Mouse (Mus musculus) cerebellum, adult 2 months (tissue): ENCODE data around the gene Olfr646. TPM values are rescaled to one million over a fixed set of nuclear protein-coding genes. Genes with fewer than 3 reads are reported as not detected.

ENCODE experiments used
- DNase-seq, 2 experiments: peaks; one replicate each; pipeline ENCODE4 v3.0.0; 2021
- H3K27ac ChIP-seq: fragments of 200-500 bp; 2 replicates; pipeline ENCODE4 v1.5.1; 2012; ENCODE audit warnings: low read length, control low read depth, inconsistent platforms; ENCODE audit not compliant: insufficient read depth
- H3K27me3 ChIP-seq: fragments of 200-500 bp; 2 replicates; pipeline ENCODE4 v1.6.1; 2012; ENCODE audit warnings: inconsistent platforms, mild to moderate bottlenecking, low read length, moderate library complexity; ENCODE audit not compliant: control insufficient read depth, insufficient read depth
- H3K4me1 ChIP-seq: fragments of 200-500 bp; 2 replicates; pipeline ENCODE4 v1.6.1; 2011; ENCODE audit warnings: low read length; ENCODE audit not compliant: control insufficient read depth, insufficient read depth
- H3K4me3 ChIP-seq: fragments of 200-500 bp; replicated peaks from 2 replicates; pipeline ENCODE3; 2011; ENCODE audit warnings: mild to moderate bottlenecking, low read depth, low read length, control low read depth; ENCODE audit not compliant: insufficient read depth
- CTCF ChIP-seq: fragments of 200-500 bp; IDR thresholded peaks from 2 replicates; pipeline ENCODE4 v1.5.1; 2011; ENCODE audit warnings: low read depth, mild to moderate bottlenecking, control low read depth, low read length, moderate library complexity, borderline replicate concordance; ENCODE audit not compliant: insufficient read depth
- POLR2A ChIP-seq: fragments of 200-500 bp; IDR thresholded peaks from 2 replicates; pipeline ENCODE4 v1.6.1; 2011; ENCODE audit warnings: low read length, control low read depth, borderline replicate concordance; ENCODE audit not compliant: insufficient read depth
- WGBS: fragments of 180-500 bp; shearing (Covaris S2); methylation state at CpG from one replicate; pipeline ENCODE4 v1.1.7; 2018; 5-methylcytosine and 5-hydroxymethylcytosine counted together
- polyA plus RNA-seq: library from polyadenylated mRNA; depleted of rRNA; stranded (reverse); fragments of >200 nt; gene quantifications from 2 replicates; pipeline ENCODE4 v1.2.3, GENCODE M21; 2012; rRNA removed

The Olfr646 gene
- polyA plus RNA-seq, result not detected in 2 replicates

DNA sequence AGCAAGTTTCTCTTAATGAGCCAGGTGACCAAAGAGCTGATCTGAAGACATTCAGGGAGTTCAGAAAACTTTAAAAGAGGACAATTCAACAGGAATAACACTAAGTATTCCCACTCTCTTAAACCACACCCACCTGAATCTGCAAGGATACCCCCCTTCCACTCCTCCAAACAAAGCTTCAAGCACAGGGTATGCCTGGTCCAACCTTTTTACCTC lies at the start of gene Olfr646:
Gene Olfr646 (plus strand): TSS at position 117 of the 216 bp plus-strand sequence.
- no peak for TF ChIP-seq POLR2A
- no peak for TF ChIP-seq CTCF
- no peak for DNase-seq
- H3K4me3 ChIP-seq, result no peak within 1 kb of the TSS
- no peaks in the 10 kb centered on the region for H3K4me1 ChIP-seq
- no peak within 1 kb of the TSS for H3K27ac ChIP-seq
- no peaks in the 10 kb centered on the region for H3K27me3 ChIP-seq

DNA sequence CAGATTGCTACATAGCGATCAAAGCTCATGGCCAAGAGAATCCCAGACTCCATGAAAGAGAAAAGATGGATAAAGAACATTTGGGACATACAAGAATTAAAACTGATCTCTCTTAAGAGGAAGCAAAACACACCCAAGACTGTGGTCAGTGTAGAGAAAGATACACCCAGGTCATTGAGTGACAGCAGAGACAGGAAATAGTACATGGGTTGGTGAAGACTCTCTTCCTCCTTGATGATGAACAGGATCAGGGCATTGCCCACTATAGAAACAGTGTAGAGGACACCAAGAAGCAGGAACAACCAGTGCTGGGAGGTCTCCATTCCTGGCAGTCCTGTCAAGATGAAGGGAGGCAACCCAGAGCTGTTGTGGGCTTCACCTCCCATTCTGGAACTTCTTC lies 45.5 kb upstream of the Olfr646 start:
- TF ChIP-seq POLR2A (no peak), CTCF (no peak)
- H3K27me3 ChIP-seq, result no peaks in the 10 kb centered on the region
- no peak overlapping the region for H3K27ac ChIP-seq
- no peak overlapping the region for H3K4me3 ChIP-seq
- DNase-seq, result no peak
- no peaks in the 10 kb centered on the region for H3K4me1 ChIP-seq
- WGBS, result 85% methylated on average over 1 of the region's 1 CpGs

DNA sequence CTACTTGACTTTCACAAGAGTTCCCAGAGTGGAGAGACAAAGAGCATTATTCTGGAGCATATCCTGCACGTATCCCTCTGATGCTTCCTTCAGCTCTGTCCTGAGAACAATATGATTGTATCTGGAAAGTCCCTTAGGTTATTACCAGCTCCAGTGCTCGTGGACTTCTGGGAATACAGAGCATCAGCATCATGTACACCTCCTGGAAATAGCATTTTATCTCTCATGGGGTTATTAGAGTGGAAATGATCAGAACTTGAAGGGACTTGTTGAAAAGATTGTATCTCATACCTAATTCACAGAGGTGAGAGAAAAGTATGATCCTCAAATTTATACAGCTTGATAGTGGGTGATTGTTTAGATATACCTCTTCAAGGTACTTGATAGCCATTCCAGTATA lies 43.3 kb upstream of the Olfr646 start, which contains the start of gene 4930516K23Rik:
Gene 4930516K23Rik (minus strand): TSS at position 101 of the 400 bp plus-strand sequence.
- DNase-seq, result no peak
- H3K27me3 ChIP-seq, result no peaks in the 10 kb centered on the region
- no peak for TF ChIP-seq CTCF
- TF ChIP-seq POLR2A, result no peak
- H3K4me3 ChIP-seq, result no peak within 1 kb of the TSS
- 36% methylated on average over 2 of the region's 2 CpGs for WGBS
- no peak within 1 kb of the TSS for H3K27ac ChIP-seq
- H3K4me1 ChIP-seq, result no peaks in the 10 kb centered on the region

DNA sequence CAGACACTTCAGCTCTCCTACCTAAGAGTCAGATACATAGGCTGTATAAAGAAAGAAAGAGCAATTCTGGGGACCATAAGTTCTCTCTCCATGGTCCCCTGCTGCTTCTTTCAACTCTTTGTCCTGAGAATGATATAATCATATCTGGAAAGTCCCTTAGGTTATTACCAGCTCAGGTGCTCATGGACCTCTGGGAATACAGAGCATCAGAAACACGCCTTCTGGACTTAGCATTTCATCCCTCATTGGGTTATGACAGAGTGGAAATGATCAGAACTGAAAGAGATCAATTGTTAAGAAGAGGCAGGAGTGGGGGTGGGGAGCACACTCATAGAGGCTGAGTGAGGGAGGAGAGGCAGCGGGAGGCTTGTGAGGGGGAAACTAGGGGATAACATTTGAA lies 32.9 kb upstream of the Olfr646 start, which contains the start of gene Olfr644:
Gene Olfr644 (minus strand): TSS at position 101 of the 400 bp plus-strand sequence.
- 62% methylated on average over 2 of the region's 2 CpGs for WGBS
- Histone ChIP-seq H3K27me3 (no peaks in the 10 kb centered on the region), H3K4me1 (no peaks in the 10 kb centered on the region), H3K27ac (no peak within 1 kb of the TSS), H3K4me3 (no peak within 1 kb of the TSS)
- TF ChIP-seq CTCF (no peak), POLR2A (no peak)
- DNase-seq, result no peak

DNA sequence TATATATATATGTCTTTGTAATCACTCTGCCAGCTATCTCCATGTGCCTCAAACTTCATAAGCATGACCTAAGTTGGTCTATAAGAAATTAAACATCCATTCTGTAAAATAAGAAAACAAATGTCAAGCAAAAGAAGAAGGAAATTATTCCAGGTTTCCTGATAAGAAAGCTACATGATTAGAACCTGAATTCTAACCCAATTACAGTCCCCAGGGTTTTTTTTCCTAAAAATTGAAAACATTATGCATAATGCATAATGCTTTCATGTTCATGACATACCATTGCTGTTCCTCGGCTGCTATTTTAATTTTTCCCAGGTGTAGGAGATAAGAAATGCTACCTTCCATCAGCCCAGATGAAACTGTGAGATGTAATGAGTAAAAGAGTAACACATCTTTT lies 19.3 kb upstream of the Olfr646 start, which contains the start of gene Olfr645:
Gene Olfr645 (minus strand): TSS at position 101 of the 400 bp plus-strand sequence.
- 79% methylated on average over 1 of the region's 1 CpGs for WGBS
- H3K4me1 ChIP-seq, result no peaks in the 10 kb centered on the region
- H3K27ac ChIP-seq, result no peak within 1 kb of the TSS
- no peaks in the 10 kb centered on the region for H3K27me3 ChIP-seq
- TF ChIP-seq POLR2A, result no peak
- TF ChIP-seq CTCF, result no peak
- DNase-seq, result no peak
- H3K4me3 ChIP-seq, result no peak within 1 kb of the TSS

DNA sequence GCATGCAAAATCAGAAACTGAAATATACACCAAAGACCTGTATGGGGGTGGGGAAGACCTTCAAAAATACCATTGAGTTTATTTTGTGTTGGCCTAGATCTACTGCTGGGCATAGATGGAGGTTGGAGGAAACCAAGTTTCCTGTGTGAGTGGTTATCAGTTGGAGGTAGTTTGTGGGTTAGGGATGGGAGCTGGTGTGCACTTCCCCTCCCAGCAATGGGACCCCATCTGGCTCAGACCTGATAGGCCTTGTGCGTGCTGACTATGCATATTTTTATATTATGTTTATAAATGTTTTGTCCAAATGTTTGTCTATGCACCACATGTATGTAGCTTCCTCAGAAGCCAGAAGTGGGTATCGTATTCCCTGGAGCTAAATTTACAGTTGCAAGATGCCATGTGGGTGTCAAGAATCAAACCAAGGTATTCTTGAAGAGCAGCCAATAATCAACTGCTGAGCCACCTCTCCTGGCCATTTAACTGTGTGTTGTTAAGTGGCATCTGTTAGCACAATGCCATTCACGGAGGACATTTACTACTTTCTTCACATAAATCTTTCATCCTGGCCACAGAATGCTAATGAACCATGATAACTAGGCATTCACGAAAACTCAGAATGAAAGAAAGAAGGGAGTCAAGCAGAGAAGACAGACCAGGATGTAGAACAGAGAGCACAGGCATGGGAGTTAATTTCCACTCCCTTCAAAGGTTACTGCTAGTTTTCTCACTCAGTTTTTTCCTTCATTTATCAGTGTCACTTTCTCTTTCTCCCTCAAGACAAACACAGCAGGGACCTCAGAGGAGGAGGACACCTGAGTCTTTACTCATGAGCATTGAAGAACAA lies 538 bp upstream of the Olfr646 start:
- H3K4me1 ChIP-seq, result no peaks in the 10 kb centered on the region
- DNase-seq, result no peak
- 51% methylated on average over 4 of the region's 4 CpGs for WGBS
- no peak overlapping the region for H3K4me3 ChIP-seq
- no peak overlapping the region for H3K27ac ChIP-seq
- H3K27me3 ChIP-seq, result no peaks in the 10 kb centered on the region
- TF ChIP-seq POLR2A (no peak), CTCF (no peak)

DNA sequence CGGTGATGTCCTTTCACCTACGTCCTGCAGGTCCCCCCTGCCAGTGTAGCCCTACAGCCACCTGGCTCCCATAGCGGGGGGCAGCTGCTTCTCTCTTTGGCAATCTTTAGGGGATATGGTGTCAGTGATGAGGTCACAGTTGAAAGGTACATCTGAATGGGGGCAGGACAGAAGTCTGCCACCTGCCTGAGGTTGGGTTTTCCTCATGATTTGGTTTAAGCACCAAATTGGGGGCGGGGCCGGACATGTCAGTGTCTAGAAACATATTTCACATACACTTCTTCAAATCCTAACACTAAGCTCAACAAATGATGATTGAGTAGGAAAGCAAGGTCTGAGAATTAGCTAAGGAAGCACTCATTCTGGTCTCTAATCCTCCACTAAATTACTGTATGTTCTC lies 25.1 kb downstream of the Olfr646 start, which contains the start of gene Ubqln5:
Gene Ubqln5 (minus strand): TSS at position 101 of the 400 bp plus-strand sequence.
- WGBS, result 89% methylated on average over 5 of the region's 5 CpGs
- Histone ChIP-seq H3K27me3 (no peaks in the 10 kb centered on the region), H3K27ac (no peak within 1 kb of the TSS), H3K4me3 (no peak within 1 kb of the TSS), H3K4me1 (no peaks in the 10 kb centered on the region)
- TF ChIP-seq POLR2A (no peak), CTCF (no peak)
- DNase-seq, result no peak

DNA sequence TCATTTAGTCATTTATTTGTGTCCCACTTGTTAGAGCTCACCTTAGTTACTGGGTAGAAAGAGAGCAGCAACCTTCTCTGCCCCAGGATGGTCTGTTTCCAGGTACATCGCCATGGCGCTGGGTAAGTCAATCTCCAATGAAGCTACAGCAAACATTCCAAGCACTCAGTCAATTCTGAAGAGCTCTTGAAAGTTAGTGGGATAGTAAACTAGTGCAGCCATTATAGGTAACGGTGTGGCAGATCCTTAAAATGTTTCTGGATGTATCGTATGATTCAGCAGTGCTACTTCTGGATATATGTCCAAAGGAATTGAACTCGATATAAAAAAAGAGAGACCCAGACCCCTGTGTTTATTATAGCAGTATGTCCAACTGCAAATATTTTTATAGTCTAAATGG lies 32.6 kb downstream of the Olfr646 start, which contains the start of gene Olfr643:
Gene Olfr643 (minus strand): TSS at position 101 of the 400 bp plus-strand sequence.
- no peak within 1 kb of the TSS for H3K4me3 ChIP-seq
- H3K27ac ChIP-seq, result no peak within 1 kb of the TSS
- TF ChIP-seq POLR2A (no peak), CTCF (no peak)
- no peaks in the 10 kb centered on the region for H3K27me3 ChIP-seq
- DNase-seq, result no peak
- 80% methylated on average over 5 of the region's 5 CpGs for WGBS
- no peaks in the 10 kb centered on the region for H3K4me1 ChIP-seq
